Mouse (Mus musculus): ENCODE measurements around the gene Slc25a15.

DNA sequence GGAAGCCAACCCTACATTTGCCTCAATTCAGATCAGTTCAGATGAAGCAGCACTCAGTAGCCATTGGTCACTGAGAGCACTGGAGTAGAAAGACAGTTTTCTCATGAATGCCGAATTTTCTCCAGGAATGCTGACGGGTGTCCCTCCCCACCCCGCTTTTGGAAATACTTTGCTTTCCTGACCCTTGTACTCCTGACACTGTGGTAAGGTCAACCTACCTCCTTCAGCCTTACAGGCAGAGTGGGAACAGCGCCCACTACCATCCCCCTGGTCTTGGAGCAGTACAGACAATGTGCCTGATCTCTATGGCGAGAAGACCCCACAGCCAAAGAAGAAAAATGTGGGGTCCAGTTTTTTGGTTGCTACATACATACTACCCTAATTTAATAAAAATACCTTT is 22.1 kb downstream of the Slc25a15 start:
- TF ChIP-seq GATA1 (IDR thresholded peaks at IDR 0.05; ENCODE audit: low read length) (no peak), TAL1 (IDR thresholded peaks at IDR 0.05; ENCODE audit: low read length) (no peak)
